Mouse (Mus musculus): ENCODE measurements around the gene Por. TPM values are rescaled to one million over a fixed set of nuclear protein-coding genes. Genes with fewer than 3 reads are reported as not detected.

Gene Por
- total and polyA plus RNA-seq, 2 experiments from 2014 or later, result 44.9 to 71.7 TPM

GRCm38 (mm10) chr5:135709716-135710115 is 39.9 kb downstream of the Por start:
- no peak for ATAC-seq (ENCODE audit: insufficient read depth, low read depth)
- WGBS, result 88% methylated on average over 5 of the region's 5 CpGs
- TF ChIP-seq CTCF (IDR thresholded peaks at IDR 0.05; ENCODE audit: low read depth) (no peak), EP300 (IDR thresholded peaks at IDR 0.05; ENCODE audit: low read depth) (no peak)

GRCm38 (mm10) chr5:135710599-135711214 is 40.9 kb downstream of the Por start:
- no peak for ATAC-seq (ENCODE audit: insufficient read depth, low read depth)
- DNase-seq (ENCODE audit: low spot score), result no peak
- Histone ChIP-seq H3K27ac (ENCODE audit: low read depth) (no peak overlapping the region), H3K4me1 (ENCODE audit: control insufficient read depth, insufficient read depth) (peaks cover 15% of the 10 kb centered on the region), H3K9me3 (replicated peaks; ENCODE audit: control insufficient read depth, low read length) (no peaks in the 10 kb centered on the region), H3K4me2 (ENCODE audit: low read depth, low read length) (no peak overlapping the region), H3K4me3 (ENCODE audit: low read depth, low read length) (no peak overlapping the region), H3K9ac (replicated peaks; ENCODE audit: low read depth, low read length) (no peak overlapping the region), H3K27me3 (ENCODE audit: control insufficient read depth, insufficient read depth, low read length) (no peaks in the 10 kb centered on the region), H3K36me3 (replicated peaks; ENCODE audit: control insufficient read depth, insufficient read depth, low read length) (peaks cover 15% of the 10 kb centered on the region)
- TF ChIP-seq EP300 (IDR thresholded peaks at IDR 0.05; ENCODE audit: low read depth) (no peak), CTCF (IDR thresholded peaks at IDR 0.05; ENCODE audit: low read depth) (no peak)
- 73% methylated on average over 7 of the region's 7 CpGs for WGBS

More at GRCm38 (mm10) chr5:135709716-135710115, 39.9 kb downstream of the Por start:
- Histone ChIP-seq H3K27me3 (ENCODE audit: control insufficient read depth, insufficient read depth, low read length) (no peaks in the 10 kb centered on the region), H3K9ac (replicated peaks; ENCODE audit: low read depth, low read length) (no peak overlapping the region), H3K9me3 (replicated peaks; ENCODE audit: control insufficient read depth, low read length) (no peaks in the 10 kb centered on the region), H3K36me3 (replicated peaks; ENCODE audit: control insufficient read depth, insufficient read depth, low read length) (peaks cover 14% of the 10 kb centered on the region), H3K4me2 (ENCODE audit: low read depth, low read length) (no peak overlapping the region), H3K27ac (ENCODE audit: low read depth) (no peak overlapping the region), H3K4me3 (ENCODE audit: low read depth, low read length) (no peak overlapping the region), H3K4me1 (ENCODE audit: control insufficient read depth, insufficient read depth) (peaks cover 15% of the 10 kb centered on the region)
- DNase-seq (ENCODE audit: low spot score), result no peak

- Histone ChIP-seq H3K4me3 (ENCODE audit: low read depth, low read length) (no peak overlapping the region), H3K9ac (replicated peaks; ENCODE audit: low read depth, low read length) (no peak overlapping the region), H3K4me2 (ENCODE audit: low read depth, low read length) (no peak overlapping the region), H3K9me3 (replicated peaks; ENCODE audit: control insufficient read depth, low read length) (no peaks in the 10 kb centered on the region), H3K27me3 (ENCODE audit: control insufficient read depth, insufficient read depth, low read length) (no peaks in the 10 kb centered on the region), H3K27ac (ENCODE audit: low read depth) (no peak overlapping the region), H3K36me3 (replicated peaks; ENCODE audit: control insufficient read depth, insufficient read depth, low read length) (peaks cover 23% of the 10 kb centered on the region), H3K4me1 (ENCODE audit: control insufficient read depth, insufficient read depth) (peaks cover 15% of the 10 kb centered on the region)
- 88% methylated on average over 13 of the region's 13 CpGs for WGBS
- ATAC-seq (ENCODE audit: insufficient read depth, low read depth), result no peak
- TF ChIP-seq EP300 (IDR thresholded peaks at IDR 0.05; ENCODE audit: low read depth) (no peak), CTCF (IDR thresholded peaks at IDR 0.05; ENCODE audit: low read depth) (no peak)
- DNase-seq (ENCODE audit: low spot score), result no peak
These were observed 41.9 kb downstream of the Por start for GRCm38 (mm10) chr5:135711582-135712355.

- Histone ChIP-seq H3K9ac (replicated peaks; ENCODE audit: low read depth, low read length) (no peak overlapping the region), H3K4me3 (ENCODE audit: low read depth, low read length) (no peak overlapping the region), H3K4me1 (ENCODE audit: control insufficient read depth, insufficient read depth) (peaks cover 14% of the 10 kb centered on the region), H3K9me3 (replicated peaks; ENCODE audit: control insufficient read depth, low read length) (no peaks in the 10 kb centered on the region), H3K36me3 (replicated peaks; ENCODE audit: control insufficient read depth, insufficient read depth, low read length) (peaks cover 24% of the 10 kb centered on the region), H3K27me3 (ENCODE audit: control insufficient read depth, insufficient read depth, low read length) (no peaks in the 10 kb centered on the region), H3K27ac (ENCODE audit: low read depth) (peak overlapping the region; percentile 56), H3K4me2 (ENCODE audit: low read depth, low read length) (no peak overlapping the region)
- TF ChIP-seq EP300 (IDR thresholded peaks at IDR 0.05; ENCODE audit: low read depth) (no peak), CTCF (IDR thresholded peaks at IDR 0.05; ENCODE audit: low read depth) (no peak)
- 45% methylated on average over 4 of the region's 4 CpGs for WGBS
- ATAC-seq (ENCODE audit: insufficient read depth, low read depth) (no peak), DNase-seq (ENCODE audit: low spot score) (no peak)
These were observed 43.0 kb downstream of the Por start for GRCm38 (mm10) chr5:135712803-135713202.

GRCm38 (mm10) chr5:135713441-135714218 is 43.8 kb downstream of the Por start:
- Histone ChIP-seq H3K4me1 (ENCODE audit: control insufficient read depth, insufficient read depth) (peaks cover 13% of the 10 kb centered on the region), H3K4me3 (ENCODE audit: low read depth, low read length) (no peak overlapping the region), H3K27ac (ENCODE audit: low read depth) (peak overlapping the region; percentile 56), H3K36me3 (replicated peaks; ENCODE audit: control insufficient read depth, insufficient read depth, low read length) (peaks cover 24% of the 10 kb centered on the region), H3K27me3 (ENCODE audit: control insufficient read depth, insufficient read depth, low read length) (no peaks in the 10 kb centered on the region), H3K9me3 (replicated peaks; ENCODE audit: control insufficient read depth, low read length) (no peaks in the 10 kb centered on the region), H3K9ac (replicated peaks; ENCODE audit: low read depth, low read length) (no peak overlapping the region), H3K4me2 (ENCODE audit: low read depth, low read length) (peak overlapping the region; percentile 10; the same call in 1 of the 2 replicates)
- TF ChIP-seq CTCF (IDR thresholded peaks at IDR 0.05; ENCODE audit: low read depth) (no peak), EP300 (IDR thresholded peaks at IDR 0.05; ENCODE audit: low read depth) (no peak)
- peak; percentile 64 for DNase-seq (ENCODE audit: low spot score)
- 52% methylated on average over 16 of the region's 16 CpGs for WGBS
- peak; percentile 75 for ATAC-seq (ENCODE audit: insufficient read depth, low read depth)

All from heart, postnatal 0 days (tissue).